Mouse (Mus musculus) stomach, embryonic 15.5 days (tissue): ENCODE data around the gene Mtmr6. TPM values are rescaled to one million over a fixed set of nuclear protein-coding genes. Genes with fewer than 3 reads are reported as not detected.
A peak's percentile ranks its signal among the peaks of the same experiment; 100 is the strongest.

Experiments
- ATAC-seq: fragments of 200-750 bp; cut with Nextera tagmentation; 2 replicates; pipeline ENCODE4 v1.8.0; 2017; ENCODE audit warnings: low read depth, moderate number of reproducible peaks, moderate TSS enrichment; ENCODE audit not compliant: insufficient read depth, low FRiP score
- H3K27ac ChIP-seq: fragments of 300-500 bp; sonication (generic); 2 replicates; pipeline ENCODE4 v1.5.1; 2015; ENCODE audit warnings: mild to moderate bottlenecking, inconsistent platforms
- H3K27me3 ChIP-seq: fragments of 300-500 bp; sonication (generic); replicated peaks from 2 replicates; pipeline ENCODE4 v1.6.1; 2015; ENCODE audit warnings: inconsistent platforms
- H3K36me3 ChIP-seq: fragments of 300-500 bp; sonication (generic); 2 replicates; pipeline ENCODE4 v1.6.1; 2015; ENCODE audit warnings: inconsistent platforms
- H3K4me1 ChIP-seq: fragments of 300-500 bp; sonication (generic); 2 replicates; pipeline ENCODE4 v1.6.1; 2015; ENCODE audit warnings: inconsistent platforms
- H3K4me2 ChIP-seq: fragments of 300-500 bp; sonication (generic); 2 replicates; pipeline ENCODE4 v1.6.1; 2015; ENCODE audit warnings: mild to moderate bottlenecking, inconsistent platforms
- H3K4me3 ChIP-seq: fragments of 300-500 bp; sonication (generic); replicated peaks from 2 replicates; pipeline ENCODE4 v1.5.1; 2015; ENCODE audit warnings: inconsistent platforms
- H3K9ac ChIP-seq: fragments of 300-500 bp; sonication (generic); 2 replicates; pipeline ENCODE4 v1.6.1; 2015; ENCODE audit warnings: inconsistent platforms
- H3K9me3 ChIP-seq: fragments of 300-500 bp; sonication (generic); 2 replicates; pipeline ENCODE4 v1.6.1; 2016; ENCODE audit warnings: inconsistent platforms
- WGBS: fragments of 180-500 bp; shearing (Covaris S2); methylation state at CpG from one replicate; pipeline ENCODE4 v1.1.7; 2015; 5-methylcytosine and 5-hydroxymethylcytosine counted together
- polyA plus RNA-seq: library from polyadenylated mRNA; unstranded; fragments of >200 nt; fragmentation: Nextera tagmentation; extraction: Ambion mirVana; gene quantifications from 2 replicates; pipeline ENCODE4 v1.2.1, GENCODE M21; 2015

The Mtmr6 gene
- 31.5 and 32.3 TPM in 2 replicates for polyA plus RNA-seq

GRCm38 (mm10) chr14:60264990-60265876 lies at the start of gene Mtmr6:
Mtmr6 (plus strand) TSS chr14:60265228.
- WGBS: under 1% methylated on average over 51 of the region's 51 CpGs
- peak; percentile 99 for ATAC-seq
- no peaks in the 10 kb centered on the region for H3K36me3 ChIP-seq

GRCm38 (mm10) chr14:60216125-60216524 lies 48.9 kb upstream of the Mtmr6 start:
- Histone ChIP-seq H3K9me3 (no peaks in the 10 kb centered on the region), H3K27me3 (no peaks in the 10 kb centered on the region), H3K4me2 (no peak overlapping the region), H3K27ac (peak overlapping the region; percentile 51), H3K4me3 (no peak overlapping the region), H3K4me1 (no peaks in the 10 kb centered on the region), H3K36me3 (no peaks in the 10 kb centered on the region; the same call in 1 of the 2 replicates), H3K9ac (no peak overlapping the region)
- WGBS: 74% methylated on average over 1 of the region's 1 CpGs
- no peak for ATAC-seq

More at GRCm38 (mm10) chr14:60264990-60265876, at the start of gene Mtmr6:
- H3K9ac ChIP-seq: peak within 1 kb of the TSS; percentile 71
- peaks cover 4% of the 10 kb centered on the region; the same call in 1 of the 2 replicates for H3K4me1 ChIP-seq
- H3K9me3 ChIP-seq: no peaks in the 10 kb centered on the region
- H3K4me3 ChIP-seq: peak within 1 kb of the TSS; percentile 83
- no peaks in the 10 kb centered on the region for H3K27me3 ChIP-seq
- H3K4me2 ChIP-seq: peak within 1 kb of the TSS; percentile 64
- H3K27ac ChIP-seq: peak within 1 kb of the TSS; percentile 83

GRCm38 (mm10) chr14:60217616-60218015 lies 47.4 kb upstream of the Mtmr6 start:
- Histone ChIP-seq H3K36me3 (peaks cover 4% of the 10 kb centered on the region), H3K4me3 (no peak overlapping the region), H3K27me3 (no peaks in the 10 kb centered on the region), H3K27ac (no peak overlapping the region), H3K9me3 (no peaks in the 10 kb centered on the region), H3K4me2 (no peak overlapping the region), H3K4me1 (no peaks in the 10 kb centered on the region), H3K9ac (no peak overlapping the region)
- ATAC-seq: no peak
- over 99% methylated on average over 4 of the region's 4 CpGs for WGBS

- Histone ChIP-seq H3K4me2 (no peak overlapping the region), H3K4me1 (no peaks in the 10 kb centered on the region), H3K27ac (no peak overlapping the region), H3K4me3 (no peak overlapping the region), H3K36me3 (peaks cover 4% of the 10 kb centered on the region), H3K9ac (no peak overlapping the region), H3K9me3 (no peaks in the 10 kb centered on the region), H3K27me3 (no peaks in the 10 kb centered on the region)
- no peak for ATAC-seq
- 89% methylated on average over 10 of the region's 10 CpGs for WGBS
These were observed 45.1 kb upstream of the Mtmr6 start for GRCm38 (mm10) chr14:60219886-60220285.

- H3K4me2 ChIP-seq: no peak overlapping the region
- 75% methylated on average over 3 of the region's 3 CpGs for WGBS
- no peak overlapping the region for H3K4me3 ChIP-seq
- no peaks in the 10 kb centered on the region for H3K9me3 ChIP-seq
- ATAC-seq: no peak
- no peak overlapping the region for H3K9ac ChIP-seq
- no peaks in the 10 kb centered on the region for H3K4me1 ChIP-seq
- H3K36me3 ChIP-seq: peaks cover 11% of the 10 kb centered on the region; the same call in 1 of the 2 replicates
- no peak overlapping the region for H3K27ac ChIP-seq
- no peaks in the 10 kb centered on the region for H3K27me3 ChIP-seq
These were observed 26.5 kb upstream of the Mtmr6 start for GRCm38 (mm10) chr14:60238551-60238950.

- Histone ChIP-seq H3K27me3 (no peaks in the 10 kb centered on the region), H3K36me3 (no peaks in the 10 kb centered on the region), H3K4me2 (peak overlapping the region; percentile 50), H3K4me1 (peaks cover 11% of the 10 kb centered on the region), H3K9ac (peak overlapping the region; percentile 97), H3K27ac (no peak overlapping the region), H3K9me3 (no peaks in the 10 kb centered on the region), H3K4me3 (peak overlapping the region; percentile 90)
- WGBS: 14% methylated on average over 8 of the region's 8 CpGs
- no peak for ATAC-seq
These were observed 14.7 kb upstream of the Mtmr6 start for GRCm38 (mm10) chr14:60250366-60250765.

GRCm38 (mm10) chr14:60250879-60251278 lies 14.1 kb upstream of the Mtmr6 start:
- ATAC-seq: peak; percentile 48
- WGBS: under 1% methylated on average over 39 of the region's 39 CpGs
- H3K9me3 ChIP-seq: no peaks in the 10 kb centered on the region
- H3K9ac ChIP-seq: peak overlapping the region; percentile 97
- peak overlapping the region; percentile 87 for H3K27ac ChIP-seq
- peaks cover 11% of the 10 kb centered on the region for H3K4me1 ChIP-seq
- H3K4me3 ChIP-seq: peak overlapping the region; percentile 90
- no peaks in the 10 kb centered on the region for H3K27me3 ChIP-seq
- H3K4me2 ChIP-seq: peak overlapping the region; percentile 50
- no peaks in the 10 kb centered on the region for H3K36me3 ChIP-seq

GRCm38 (mm10) chr14:60251281-60252003 lies 13.6 kb upstream of the Mtmr6 start, which contains the start of the genes Nupl1 and Gm49336:
Nupl1 (minus strand) TSS chr14:60251431.
Gm49336 (minus strand) TSS chr14:60251507.
- Histone ChIP-seq H3K27me3 (no peaks in the 10 kb centered on the region), H3K36me3 (no peaks in the 10 kb centered on the region), H3K9me3 (no peaks in the 10 kb centered on the region), H3K4me2 (peak within 1 kb of the TSS; percentile 79), H3K9ac (peak within 1 kb of the TSS; percentile 97), H3K27ac (peak within 1 kb of the TSS; percentile 92), H3K4me1 (peaks cover 11% of the 10 kb centered on the region), H3K4me3 (peak within 1 kb of the TSS; percentile 90)
- ATAC-seq: peak; percentile 100
- WGBS: under 1% methylated on average over 62 of the region's 62 CpGs

GRCm38 (mm10) chr14:60252004-60253000 lies 12.7 kb upstream of the Mtmr6 start:
- no peaks in the 10 kb centered on the region for H3K9me3 ChIP-seq
- 19% methylated on average over 15 of the region's 15 CpGs for whole genome bisulfite sequencing
- peak overlapping the region; percentile 79 for H3K4me2 ChIP-seq
- H3K9ac ChIP-seq: peak overlapping the region; percentile 83
- no peaks in the 10 kb centered on the region for H3K36me3 ChIP-seq
- peak overlapping the region; percentile 92 for H3K27ac ChIP-seq
- no peaks in the 10 kb centered on the region for H3K27me3 ChIP-seq
- H3K4me3 ChIP-seq: peak overlapping the region; percentile 90
- H3K4me1 ChIP-seq: peaks cover 11% of the 10 kb centered on the region
- ATAC-seq: no peak

GRCm38 (mm10) chr14:60253466-60253865 lies 11.6 kb upstream of the Mtmr6 start:
- no peak overlapping the region for H3K9ac ChIP-seq
- no peaks in the 10 kb centered on the region for H3K27me3 ChIP-seq
- no peak overlapping the region for H3K4me3 ChIP-seq
- H3K27ac ChIP-seq: no peak overlapping the region
- no peaks in the 10 kb centered on the region for H3K9me3 ChIP-seq
- ATAC-seq: no peak
- no peaks in the 10 kb centered on the region for H3K36me3 ChIP-seq
- H3K4me2 ChIP-seq: no peak overlapping the region
- 85% methylated on average over 3 of the region's 3 CpGs for WGBS
- peaks cover 11% of the 10 kb centered on the region for H3K4me1 ChIP-seq

- no peak overlapping the region for H3K27ac ChIP-seq
- no peak overlapping the region for H3K4me3 ChIP-seq
- H3K9me3 ChIP-seq: no peaks in the 10 kb centered on the region
- H3K9ac ChIP-seq: no peak overlapping the region
- ATAC-seq: no peak
- no peaks in the 10 kb centered on the region for H3K36me3 ChIP-seq
- H3K4me2 ChIP-seq: no peak overlapping the region
- peaks cover 7% of the 10 kb centered on the region for H3K4me1 ChIP-seq
- no peaks in the 10 kb centered on the region for H3K27me3 ChIP-seq
These were observed 10.3 kb upstream of the Mtmr6 start for GRCm38 (mm10) chr14:60254774-60255173.
